In the genomic region with DNA sequence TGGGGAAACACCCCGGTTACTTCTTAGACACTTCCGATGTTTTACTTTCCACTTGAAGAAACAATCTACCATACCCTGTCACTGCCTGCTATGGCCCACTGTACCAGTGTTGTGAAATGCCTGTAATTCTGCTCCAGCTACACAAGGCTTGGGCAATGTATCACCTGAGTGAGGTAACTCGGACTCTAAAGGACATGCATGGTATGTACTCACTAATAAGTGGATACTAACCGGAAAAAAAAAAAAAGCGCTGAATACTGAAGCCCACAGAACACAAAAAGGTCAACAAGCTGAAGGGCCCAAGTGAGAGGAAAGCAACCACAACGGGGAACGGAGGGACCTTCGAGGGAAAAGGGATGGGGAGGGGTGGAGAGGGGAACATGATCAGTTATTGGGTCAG, we compare ENCODE assay signal across 19 mouse cellular contexts. TPM values are rescaled to one million over a fixed set of nuclear protein-coding genes. Genes with fewer than 3 reads are reported as not detected.
DNase-seq lines count a peak whose midpoint lies in the region; ATAC-seq and TF ChIP-seq lines count a peak whose summit lies in the region.
"Had no signal": no experiment of that assay in that cellular context is flagged by ENCODE, and none has a peak within 500 bp of the region (broad histone marks: within the 10 kb centered on the region; RNA-seq: fewer than 3 reads in every experiment).

No protein-coding gene starts in this region.

- no peak for TF ChIP-seq POLR2A in liver, adult 2 months (IDR thresholded peaks at IDR 0.05; ENCODE audit: extremely low read depth, insufficient read depth, low read length)

- ATAC-seq in forebrain, embryonic 13.5 days: no peak
- no peak for ATAC-seq in hindbrain, embryonic 13.5 days (ENCODE audit: low FRiP score)
- ATAC-seq: forebrain, embryonic 14.5 days had no signal

- H3K4me2 ChIP-seq in forebrain, embryonic 13.5 days: no peak overlapping the region
- H3K4me2 ChIP-seq in hindbrain, embryonic 13.5 days: no peak overlapping the region
- H3K4me2 ChIP-seq: embryonic facial prominence, embryonic 13.5 days; heart, embryonic 13.5 days; hindbrain, embryonic 14.5 days had no signal

- no peak overlapping the region for H3K4me3 ChIP-seq in liver, adult 2 months (ENCODE audit: insufficient read depth, low read depth, low read length)
- H3K4me3 ChIP-seq in forebrain, embryonic 13.5 days: no peak overlapping the region
- no peak overlapping the region for H3K4me3 ChIP-seq in hindbrain, embryonic 13.5 days
- H3K4me3 ChIP-seq: embryonic facial prominence, embryonic 13.5 days; gastrocnemius, adult 2 months; heart, embryonic 13.5 days had no signal

- H3K4me1 ChIP-seq in liver, adult 2 months (ENCODE audit: control insufficient read depth, insufficient read depth, low read length): no peaks in the 10 kb centered on the region; the same call in 1 of the 2 replicates
- H3K4me1 ChIP-seq in forebrain, embryonic 13.5 days: peaks cover 10% of the 10 kb centered on the region
- H3K4me1 ChIP-seq in hindbrain, embryonic 13.5 days (replicated peaks): peaks cover 4% of the 10 kb centered on the region

- DNase-seq in liver, adult 2 months (ENCODE audit: extremely low read depth, low read depth, low spot score): peak; percentile 28
- no peak for DNase-seq in liver
- DNase-seq in lung, adult 18-20 months: peak; percentile 29 to 55
- DNase-seq in lung, postnatal 14 days: peak; percentile 22
- no peak for DNase-seq in left cerebral cortex, adult 9 months (ENCODE audit: low spot score in 2 of 2)
- DNase-seq: adrenal gland, adult 2 months; adrenal gland, postnatal 25 days; cerebellum, adult 18-20 months; cerebellum, adult 9-11 months; cerebellum, postnatal 36 days; gastrocnemius, adult 2 months; gastrocnemius, postnatal 25 days; heart, postnatal 4 days had no signal

- H3K27me3 ChIP-seq in liver, adult 2 months (ENCODE audit: control insufficient read depth, insufficient read depth, low read length): no peaks in the 10 kb centered on the region
- no peaks in the 10 kb centered on the region for H3K27me3 ChIP-seq in forebrain, embryonic 13.5 days
- H3K27me3 ChIP-seq in hindbrain, embryonic 13.5 days: no peaks in the 10 kb centered on the region
- H3K27me3 ChIP-seq: embryonic facial prominence, embryonic 13.5 days; heart, embryonic 13.5 days had no signal

- H3K9me3 ChIP-seq in forebrain, embryonic 13.5 days (replicated peaks): no peaks in the 10 kb centered on the region
- H3K9me3 ChIP-seq in hindbrain, embryonic 13.5 days: no peaks in the 10 kb centered on the region
- H3K9me3 ChIP-seq: embryonic facial prominence, embryonic 13.5 days; heart, embryonic 13.5 days had no signal

- H3K9ac ChIP-seq in liver, adult 2 months (ENCODE audit: low read depth, low read length): no peak overlapping the region
- no peak overlapping the region for H3K9ac ChIP-seq in forebrain, embryonic 13.5 days
- no peak overlapping the region for H3K9ac ChIP-seq in hindbrain, embryonic 13.5 days
- H3K9ac ChIP-seq: embryonic facial prominence, embryonic 13.5 days; heart, embryonic 13.5 days; hindbrain, embryonic 14.5 days had no signal

- H3K27ac ChIP-seq in liver, adult 2 months (replicated peaks; ENCODE audit: insufficient read depth, low read depth, low read length): no peak overlapping the region
- no peak overlapping the region for H3K27ac ChIP-seq in forebrain, embryonic 13.5 days
- H3K27ac ChIP-seq in hindbrain, embryonic 13.5 days: no peak overlapping the region
- H3K27ac ChIP-seq: embryonic facial prominence, embryonic 13.5 days; gastrocnemius, adult 2 months; heart, embryonic 13.5 days; hindbrain, embryonic 14.5 days had no signal

- 67% methylated on average over 8 of the region's 8 CpGs for WGBS in liver, adult 2 months
- 87% methylated on average over 8 of the region's 8 CpGs for WGBS in forebrain, embryonic 13.5 days
- WGBS in hindbrain, embryonic 13.5 days: 89% methylated on average over 8 of the region's 8 CpGs

- peaks cover 4% of the 10 kb centered on the region for H3K36me3 ChIP-seq in liver, adult 2 months (ENCODE audit: control insufficient read depth, insufficient read depth, low read length)
- peaks cover 4% of the 10 kb centered on the region for H3K36me3 ChIP-seq in forebrain, embryonic 13.5 days (ENCODE audit: poor library complexity, severe bottlenecking)
- no peaks in the 10 kb centered on the region for H3K36me3 ChIP-seq in hindbrain, embryonic 13.5 days

- H3K79me2 ChIP-seq in liver, adult 2 months (ENCODE audit: control insufficient read depth, insufficient read depth, low read length): no peaks in the 10 kb centered on the region

- TF ChIP-seq CTCF in liver, adult 2 months (IDR thresholded peaks at IDR 0.05; ENCODE audit: low read depth, low read length): no peak

RNA-seq across cellular contexts. Expression of a gene that starts 2.2 kb away (rescaled TPM):
- 47.4 and 53.3 TPM in 2 replicates for total RNA-seq in liver, adult 2 months (2014; rRNA removed)
- polyA plus RNA-seq in liver, adult 2 months (2012; rRNA removed): 8.9 and 10.5 TPM in 2 replicates
- polyA plus RNA-seq in forebrain, embryonic 13.5 days (2015; fragmentation: Nextera tagmentation; extraction: Ambion mirVana): 109 and 133 TPM in 2 replicates
- 105 and 109 TPM in 2 replicates for polyA plus RNA-seq in hindbrain, embryonic 13.5 days (2015; fragmentation: Nextera tagmentation; extraction: Ambion mirVana)

Comparison
In these comparisons a context has a peak if more than half of its experiments do, and no peak if none do; other contexts are left out.
1. DNase-seq: peak in liver, adult 2 months (single experiment), lung, adult 18-20 months (2 of 2) and lung, postnatal 14 days (single experiment); none in liver (single experiment) and left cerebral cortex, adult 9 months (0 of 2).